Mouse (Mus musculus): ENCODE measurements around the gene Aimp2. TPM values are rescaled to one million over a fixed set of nuclear protein-coding genes. Genes with fewer than 3 reads are reported as not detected.

The Aimp2 gene
- total and polyA plus RNA-seq, 3 experiments = 30.4 to 40.6 (median 32.5) TPM

GRCm38 (mm10) chr5:143941588-143941987 lies 31.9 kb upstream of the Aimp2 start:
- no peak overlapping the region for H3K4me3 ChIP-seq
- H3K27ac ChIP-seq = no peak overlapping the region
- no peaks in the 10 kb centered on the region for H3K79me2 ChIP-seq (replicated peaks; ENCODE audit: control insufficient read depth, insufficient read depth, low read length)
- DNase-seq = no peak
- no peaks in the 10 kb centered on the region for H3K36me3 ChIP-seq (ENCODE audit: control insufficient read depth, insufficient read depth, low read length)
- no peak for TF ChIP-seq CTCF (IDR thresholded peaks at IDR 0.05)
- TF ChIP-seq POLR2A (IDR thresholded peaks at IDR 0.05; ENCODE audit: insufficient read depth, low read depth, low read length) = no peak
- TF ChIP-seq EP300 (IDR thresholded peaks at IDR 0.05; ENCODE audit: insufficient read depth, low read depth, low read length) = no peak
- no peaks in the 10 kb centered on the region for H3K27me3 ChIP-seq (ENCODE audit: control insufficient read depth, insufficient read depth, low read length)
- no peak overlapping the region for H3K9ac ChIP-seq (ENCODE audit: low read depth, low read length)
- no peaks in the 10 kb centered on the region for H3K4me1 ChIP-seq (ENCODE audit: control insufficient read depth, insufficient read depth, low read length)
- intact Hi-C loops (cut with DNase I) = no loop called here
- WGBS = 23% methylated on average over 10 of the region's 10 CpGs

- intact Hi-C loops (cut with DNase I) = no loop called here
- TF ChIP-seq POLR2A (IDR thresholded peaks at IDR 0.05; ENCODE audit: insufficient read depth, low read depth, low read length) = no peak
- TF ChIP-seq EP300 (IDR thresholded peaks at IDR 0.05; ENCODE audit: insufficient read depth, low read depth, low read length) = no peak
- no peak for TF ChIP-seq CTCF (IDR thresholded peaks at IDR 0.05)
- WGBS = 75% methylated on average over 9 of the region's 9 CpGs
Measured at GRCm38 (mm10) chr5:143936156-143936555, 26.5 kb upstream of the Aimp2 start.

GRCm38 (mm10) chr5:143933875-143934274 lies 24.2 kb upstream of the Aimp2 start:
- no peaks in the 10 kb centered on the region for H3K36me3 ChIP-seq (ENCODE audit: control insufficient read depth, insufficient read depth, low read length)
- DNase-seq = no peak
- WGBS = 98% methylated on average over 1 of the region's 1 CpGs
- intact Hi-C loops (cut with DNase I) = no loop called here
- H3K4me1 ChIP-seq (ENCODE audit: control insufficient read depth, insufficient read depth, low read length) = no peaks in the 10 kb centered on the region
- H3K27ac ChIP-seq = no peak overlapping the region
- no peaks in the 10 kb centered on the region for H3K27me3 ChIP-seq (ENCODE audit: control insufficient read depth, insufficient read depth, low read length)
- H3K9ac ChIP-seq (ENCODE audit: low read depth, low read length) = no peak overlapping the region
- H3K79me2 ChIP-seq (replicated peaks; ENCODE audit: control insufficient read depth, insufficient read depth, low read length) = no peaks in the 10 kb centered on the region
- H3K4me3 ChIP-seq = no peak overlapping the region
- TF ChIP-seq EP300 (IDR thresholded peaks at IDR 0.05; ENCODE audit: insufficient read depth, low read depth, low read length) (no peak), CTCF (IDR thresholded peaks at IDR 0.05) (no peak), POLR2A (IDR thresholded peaks at IDR 0.05; ENCODE audit: insufficient read depth, low read depth, low read length) (no peak)

More at GRCm38 (mm10) chr5:143936156-143936555, 26.5 kb upstream of the Aimp2 start:
- Histone ChIP-seq H3K79me2 (replicated peaks; ENCODE audit: control insufficient read depth, insufficient read depth, low read length) (no peaks in the 10 kb centered on the region), H3K4me1 (ENCODE audit: control insufficient read depth, insufficient read depth, low read length) (no peaks in the 10 kb centered on the region), H3K4me3 (no peak overlapping the region), H3K36me3 (ENCODE audit: control insufficient read depth, insufficient read depth, low read length) (no peaks in the 10 kb centered on the region), H3K27me3 (ENCODE audit: control insufficient read depth, insufficient read depth, low read length) (no peaks in the 10 kb centered on the region), H3K27ac (no peak overlapping the region), H3K9ac (ENCODE audit: low read depth, low read length) (no peak overlapping the region)
- DNase-seq = no peak

GRCm38 (mm10) chr5:143933414-143933813 lies 23.8 kb upstream of the Aimp2 start:
- TF ChIP-seq EP300 (IDR thresholded peaks at IDR 0.05; ENCODE audit: insufficient read depth, low read depth, low read length) (no peak), POLR2A (IDR thresholded peaks at IDR 0.05; ENCODE audit: insufficient read depth, low read depth, low read length) (no peak), CTCF (IDR thresholded peaks at IDR 0.05) (no peak)
- Histone ChIP-seq H3K27me3 (ENCODE audit: control insufficient read depth, insufficient read depth, low read length) (no peaks in the 10 kb centered on the region), H3K9ac (ENCODE audit: low read depth, low read length) (no peak overlapping the region), H3K27ac (no peak overlapping the region), H3K36me3 (ENCODE audit: control insufficient read depth, insufficient read depth, low read length) (no peaks in the 10 kb centered on the region), H3K79me2 (replicated peaks; ENCODE audit: control insufficient read depth, insufficient read depth, low read length) (no peaks in the 10 kb centered on the region), H3K4me1 (ENCODE audit: control insufficient read depth, insufficient read depth, low read length) (no peaks in the 10 kb centered on the region), H3K4me3 (no peak overlapping the region)
- no peak for DNase-seq
- intact Hi-C loops (cut with DNase I) = no loop called here
- WGBS = 89% methylated on average over 11 of the region's 11 CpGs

- Histone ChIP-seq H3K36me3 (ENCODE audit: control insufficient read depth, insufficient read depth, low read length) (no peaks in the 10 kb centered on the region), H3K9ac (ENCODE audit: low read depth, low read length) (no peak within 1 kb of the TSS), H3K4me1 (ENCODE audit: control insufficient read depth, insufficient read depth, low read length) (no peaks in the 10 kb centered on the region), H3K79me2 (replicated peaks; ENCODE audit: control insufficient read depth, insufficient read depth, low read length) (no peaks in the 10 kb centered on the region), H3K4me3 (no peak within 1 kb of the TSS), H3K27ac (no peak within 1 kb of the TSS), H3K27me3 (ENCODE audit: control insufficient read depth, insufficient read depth, low read length) (no peaks in the 10 kb centered on the region)
- 29% methylated on average over 8 of the region's 8 CpGs for WGBS
- TF ChIP-seq POLR2A (IDR thresholded peaks at IDR 0.05; ENCODE audit: insufficient read depth, low read depth, low read length) (no peak), EP300 (IDR thresholded peaks at IDR 0.05; ENCODE audit: insufficient read depth, low read depth, low read length) (no peak), CTCF (IDR thresholded peaks at IDR 0.05) (no peak)
- intact Hi-C loops (cut with DNase I) = no loop called here
- DNase-seq = no peak
Measured at GRCm38 (mm10) chr5:143932831-143933230, 23.2 kb upstream of the Aimp2 start, which contains the start of gene Rsph10b. Gene Rsph10b (plus strand): TSS chr5:143933035.

GRCm38 (mm10) chr5:143931863-143932580 lies 22.4 kb upstream of the Aimp2 start:
- TF ChIP-seq EP300 (IDR thresholded peaks at IDR 0.05; ENCODE audit: insufficient read depth, low read depth, low read length) = no peak
- no peak for TF ChIP-seq POLR2A (IDR thresholded peaks at IDR 0.05; ENCODE audit: insufficient read depth, low read depth, low read length)
- TF ChIP-seq CTCF (IDR thresholded peaks at IDR 0.05) = no peak
- H3K79me2 ChIP-seq (replicated peaks; ENCODE audit: control insufficient read depth, insufficient read depth, low read length) = no peaks in the 10 kb centered on the region
- 83% methylated on average over 6 of the region's 6 CpGs for WGBS
- intact Hi-C loops (cut with DNase I) = no loop called here
- no peak overlapping the region for H3K27ac ChIP-seq
- no peaks in the 10 kb centered on the region for H3K36me3 ChIP-seq (ENCODE audit: control insufficient read depth, insufficient read depth, low read length)
- no peak overlapping the region for H3K9ac ChIP-seq (ENCODE audit: low read depth, low read length)
- H3K27me3 ChIP-seq (ENCODE audit: control insufficient read depth, insufficient read depth, low read length) = no peaks in the 10 kb centered on the region
- no peak for DNase-seq
- no peaks in the 10 kb centered on the region for H3K4me1 ChIP-seq (ENCODE audit: control insufficient read depth, insufficient read depth, low read length)
- H3K4me3 ChIP-seq = no peak overlapping the region

Data from heart, adult 2 months (tissue).